Mouse (Mus musculus) midbrain, postnatal 0 days (tissue): ENCODE data around the gene Golga1. TPM values are rescaled to one million over a fixed set of nuclear protein-coding genes. Genes with fewer than 3 reads are reported as not detected.

Source experiments
- ATAC-seq: fragments of 200-750 bp; cut with Nextera tagmentation; 2 replicates; pipeline ENCODE4 v1.8.0; 2017; ENCODE audit warnings: moderate number of reproducible peaks, mild to moderate bottlenecking, moderate TSS enrichment, moderate library complexity; ENCODE audit not compliant: low FRiP score
- DNase-seq: peaks from one replicate; pipeline ENCODE4 v3.0.0-alpha.2; 2015; ENCODE audit warnings: low spot score
- H3K27ac ChIP-seq: fragments of 300-500 bp; sonication (generic); 2 replicates; pipeline ENCODE4 v1.5.1; 2014; ENCODE audit warnings: low read depth, mild to moderate bottlenecking, low read length, mixed read lengths
- H3K27me3 ChIP-seq: fragments of 300-500 bp; sonication (generic); 2 replicates; pipeline ENCODE4 v1.6.1; 2014; ENCODE audit warnings: low read length, control low read depth, mixed read lengths; ENCODE audit not compliant: insufficient read depth
- H3K36me3 ChIP-seq: fragments of 300-500 bp; sonication (generic); 2 replicates; pipeline ENCODE4 v1.6.1; 2014; ENCODE audit warnings: low read length, control low read depth, mixed read lengths; ENCODE audit not compliant: insufficient read depth
- H3K4me1 ChIP-seq: fragments of 300-500 bp; sonication (generic); 2 replicates; pipeline ENCODE4 v1.6.1; 2014; ENCODE audit warnings: mild to moderate bottlenecking, control low read depth, antibody characterized with exemption, low read length, mixed read lengths; ENCODE audit not compliant: insufficient read depth
- H3K4me2 ChIP-seq: fragments of 300-500 bp; sonication (generic); 2 replicates; pipeline ENCODE4 v1.6.1; 2014; ENCODE audit warnings: low read depth, mild to moderate bottlenecking, low read length, mixed read lengths; ENCODE audit not compliant: poor library complexity, severe bottlenecking
- H3K4me3 ChIP-seq: fragments of 300-500 bp; sonication (generic); 2 replicates; pipeline ENCODE4 v1.5.1; 2014; ENCODE audit warnings: low read depth, mild to moderate bottlenecking, low read length, moderate library complexity
- H3K9ac ChIP-seq: fragments of 300-500 bp; sonication (generic); replicated peaks from 2 replicates; pipeline ENCODE4 v1.6.1; 2014; ENCODE audit warnings: mild to moderate bottlenecking, low read length, moderate library complexity, mixed read lengths; ENCODE audit not compliant: poor library complexity, severe bottlenecking
- H3K9me3 ChIP-seq: fragments of 300-500 bp; sonication (generic); 2 replicates; pipeline ENCODE4 v1.6.1; 2016; ENCODE audit warnings: low read length, control low read depth
- CTCF ChIP-seq: IDR thresholded peaks from 2 replicates; pipeline ENCODE4 v1.5.1; 2016; ENCODE audit warnings: antibody characterized with exemption, mild to moderate bottlenecking
- WGBS: fragments of 180-500 bp; shearing (Covaris S2); extraction: QIAGEN DNeasy Blood & Tissue Kit; methylation state at CpG from one replicate; pipeline ENCODE4 v1.1.7; 2014; 5-methylcytosine and 5-hydroxymethylcytosine counted together
- polyA plus RNA-seq: library from polyadenylated mRNA; unstranded; fragments of >200 nt; fragmentation: Nextera tagmentation; extraction: Ambion mirVana; gene quantifications from 2 replicates; pipeline ENCODE4 v1.2.1, GENCODE M21; 2015
- total RNA-seq: library from RNA; depleted of rRNA; stranded (reverse); fragments of >200 nt; gene quantifications from 2 replicates; pipeline ENCODE4 v1.2.3, GENCODE M21; 2014

Gene Golga1
- total and polyA plus RNA-seq, 2 experiments from 2014 or later: 22.2 to 27.5 TPM

GRCm38 (mm10) chr2:39040215-39040614, 25.1 kb downstream of the Golga1 start:
- no peak for TF ChIP-seq CTCF
- ATAC-seq: no peak
- Histone ChIP-seq H3K27ac (no peak overlapping the region), H3K9ac (no peak overlapping the region), H3K4me3 (no peak overlapping the region), H3K27me3 (no peaks in the 10 kb centered on the region), H3K36me3 (peaks cover 47% of the 10 kb centered on the region), H3K9me3 (no peaks in the 10 kb centered on the region), H3K4me1 (no peaks in the 10 kb centered on the region), H3K4me2 (no peak overlapping the region)
- WGBS: 97% methylated on average over 1 of the region's 1 CpGs
- no peak for DNase-seq

GRCm38 (mm10) chr2:39031611-39032010, 33.7 kb downstream of the Golga1 start:
- Histone ChIP-seq H3K36me3 (peaks cover 61% of the 10 kb centered on the region), H3K4me2 (no peak overlapping the region), H3K9me3 (no peaks in the 10 kb centered on the region), H3K9ac (no peak overlapping the region), H3K27me3 (no peaks in the 10 kb centered on the region), H3K4me1 (no peaks in the 10 kb centered on the region), H3K27ac (no peak overlapping the region), H3K4me3 (no peak overlapping the region)
- DNase-seq (no peak), ATAC-seq (no peak)
- TF ChIP-seq CTCF: no peak
- WGBS: 91% methylated on average over 1 of the region's 1 CpGs

- H3K4me1 ChIP-seq: no peaks in the 10 kb centered on the region
- 94% methylated on average over 1 of the region's 1 CpGs for WGBS
- H3K9ac ChIP-seq: no peak overlapping the region
- no peak overlapping the region for H3K27ac ChIP-seq
- no peak for TF ChIP-seq CTCF
- DNase-seq: no peak
- ATAC-seq: no peak
- H3K36me3 ChIP-seq: peaks cover 65% of the 10 kb centered on the region
- H3K4me3 ChIP-seq: no peak overlapping the region
- no peaks in the 10 kb centered on the region for H3K27me3 ChIP-seq
- H3K4me2 ChIP-seq: no peak overlapping the region
- no peaks in the 10 kb centered on the region for H3K9me3 ChIP-seq
Measured at GRCm38 (mm10) chr2:39020004-39020403, 45.3 kb downstream of the Golga1 start.

- TF ChIP-seq CTCF: no peak
- ATAC-seq: no peak
Measured at GRCm38 (mm10) chr2:39016581-39016980, 48.8 kb downstream of the Golga1 start.

GRCm38 (mm10) chr2:39012768-39013279, 52.5 kb downstream of the Golga1 start:
- peaks cover 36% of the 10 kb centered on the region for H3K36me3 ChIP-seq
- H3K27ac ChIP-seq: no peak overlapping the region
- no peak for DNase-seq
- H3K4me3 ChIP-seq: no peak overlapping the region
- H3K4me2 ChIP-seq: no peak overlapping the region
- WGBS: 82% methylated on average over 7 of the region's 7 CpGs
- no peak for ATAC-seq
- no peaks in the 10 kb centered on the region for H3K9me3 ChIP-seq
- H3K9ac ChIP-seq: no peak overlapping the region
- peaks cover 7% of the 10 kb centered on the region for H3K4me1 ChIP-seq
- H3K27me3 ChIP-seq: no peaks in the 10 kb centered on the region
- no peak for TF ChIP-seq CTCF

More at GRCm38 (mm10) chr2:39016581-39016980, 48.8 kb downstream of the Golga1 start:
- Histone ChIP-seq H3K36me3 (peaks cover 56% of the 10 kb centered on the region), H3K27me3 (no peaks in the 10 kb centered on the region), H3K4me3 (no peak overlapping the region), H3K4me2 (no peak overlapping the region), H3K4me1 (no peaks in the 10 kb centered on the region), H3K9me3 (no peaks in the 10 kb centered on the region), H3K9ac (no peak overlapping the region), H3K27ac (no peak overlapping the region)
- no peak for DNase-seq
- WGBS: 85% methylated on average over 3 of the region's 3 CpGs

- Histone ChIP-seq H3K27ac (no peak overlapping the region), H3K36me3 (peaks cover 36% of the 10 kb centered on the region)
Measured at GRCm38 (mm10) chr2:39011971-39012370, 53.4 kb downstream of the Golga1 start.

More at GRCm38 (mm10) chr2:39011971-39012370, 53.4 kb downstream of the Golga1 start:
- H3K9me3 ChIP-seq: no peaks in the 10 kb centered on the region
- peaks cover 11% of the 10 kb centered on the region for H3K4me1 ChIP-seq
- H3K4me2 ChIP-seq: no peak overlapping the region
- DNase-seq: no peak
- TF ChIP-seq CTCF: no peak
- 91% methylated on average over 3 of the region's 3 CpGs for WGBS
- no peak overlapping the region for H3K9ac ChIP-seq
- ATAC-seq: no peak
- H3K4me3 ChIP-seq: no peak overlapping the region
- no peaks in the 10 kb centered on the region for H3K27me3 ChIP-seq
